Mouse (Mus musculus) retina, postnatal 1 day (tissue): Measurements from ENCODE around the gene Rsrc2.
"Not testable (repeated sequence)": the region's sequence is repeated elsewhere in the genome, so short reads cannot be mapped to it uniquely, and the experiment has no call there.

ENCODE experiments used
- DNase-seq: peaks from one replicate; pipeline ENCODE4 v3.0.0-alpha.2; 2012

The Rsrc2 gene

DNA sequence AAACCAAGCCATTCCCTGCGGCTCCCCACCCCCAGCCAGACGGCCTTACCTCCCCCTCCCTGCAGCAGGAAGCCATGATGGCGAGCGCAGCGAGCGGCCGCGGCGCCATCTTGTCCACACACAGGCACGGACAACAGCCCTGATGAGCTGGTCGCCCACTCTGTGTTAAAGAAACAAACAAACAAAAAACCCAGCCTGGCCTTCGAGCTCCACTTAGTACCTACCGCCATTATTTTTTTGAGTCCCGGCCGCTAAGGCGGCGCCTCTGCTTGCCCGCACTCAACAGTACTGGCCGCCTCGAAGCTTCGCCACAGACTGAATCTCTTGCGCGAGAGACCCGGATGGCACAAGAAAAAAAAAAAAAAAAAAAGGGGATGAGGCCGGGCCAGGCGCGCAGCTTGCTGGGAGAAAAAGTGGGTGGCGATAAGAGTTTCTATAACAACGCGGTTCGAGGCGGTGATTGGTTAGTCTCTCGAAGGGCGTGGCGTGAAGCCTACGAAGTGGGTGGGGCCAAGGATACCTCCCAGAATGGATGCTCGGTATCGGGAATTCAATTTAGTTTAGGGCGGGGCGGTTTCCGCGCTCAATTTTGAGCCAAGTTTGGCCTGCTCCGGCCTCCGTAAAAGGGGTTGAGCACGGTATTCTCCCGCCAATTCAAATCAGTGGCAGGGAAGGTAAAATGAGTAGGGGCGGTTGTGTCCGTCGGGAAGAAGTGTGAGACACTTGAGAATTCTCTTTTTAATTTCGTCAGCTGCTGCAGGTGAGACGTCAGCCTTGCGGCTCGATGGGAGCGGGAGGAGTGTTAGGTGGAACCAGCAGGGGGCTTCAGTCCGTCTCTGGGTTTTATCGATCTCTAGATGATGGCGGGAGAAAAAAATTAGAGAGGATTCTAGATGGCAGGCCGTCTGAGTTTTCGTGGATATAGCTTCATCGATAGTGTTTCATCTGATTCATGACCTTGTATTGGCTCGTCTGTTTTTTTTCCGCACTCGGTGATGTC is at the start of gene Rsrc2, which contains the start of gene Kntc1:
Rsrc2 (minus strand) TSS at position 350 of the 1,000 bp plus-strand sequence.
Kntc1 (plus strand) TSS at position 652 of the 1,000 bp plus-strand sequence.
- peak; percentile 100 for DNase-seq

DNA sequence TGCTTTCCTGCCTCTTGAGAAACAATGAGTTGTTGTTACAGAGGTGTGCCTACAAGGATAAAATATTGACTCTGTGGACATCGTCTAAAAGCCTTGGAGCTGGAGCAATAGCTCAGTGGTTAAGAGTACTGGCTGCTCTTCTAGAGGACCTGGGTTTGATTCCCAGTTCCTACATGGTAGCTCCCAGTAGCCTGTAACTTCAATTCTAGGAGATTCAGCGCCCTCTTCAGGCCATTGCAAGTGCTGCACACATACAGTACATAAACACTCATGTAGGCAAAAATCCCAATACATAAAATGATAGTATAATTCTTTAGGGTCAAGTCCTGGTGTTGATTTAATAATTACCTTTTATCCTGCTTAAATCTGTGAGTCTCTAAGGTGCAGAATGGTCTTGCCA is 43.9 kb upstream of the Rsrc2 start:
- DNase-seq, result no peak

- peak; percentile 2 for DNase-seq
These were observed 39.8 kb upstream of the Rsrc2 start for GRCm38 (mm10) chr5:123788976-123789375.

- no peak for DNase-seq
These were observed 32.6 kb upstream of the Rsrc2 start for GRCm38 (mm10) chr5:123781864-123782263.

- no peak for DNase-seq
These were observed 31.5 kb upstream of the Rsrc2 start for GRCm38 (mm10) chr5:123780716-123781115.

GRCm38 (mm10) chr5:123773441-123773840 is 24.2 kb upstream of the Rsrc2 start:
- no peak for DNase-seq

GRCm38 (mm10) chr5:123766455-123766854 is 17.2 kb upstream of the Rsrc2 start:
- not testable (repeated sequence) for DNase-seq

GRCm38 (mm10) chr5:123765506-123765905 is 16.3 kb upstream of the Rsrc2 start:
- no peak for DNase-seq

DNA sequence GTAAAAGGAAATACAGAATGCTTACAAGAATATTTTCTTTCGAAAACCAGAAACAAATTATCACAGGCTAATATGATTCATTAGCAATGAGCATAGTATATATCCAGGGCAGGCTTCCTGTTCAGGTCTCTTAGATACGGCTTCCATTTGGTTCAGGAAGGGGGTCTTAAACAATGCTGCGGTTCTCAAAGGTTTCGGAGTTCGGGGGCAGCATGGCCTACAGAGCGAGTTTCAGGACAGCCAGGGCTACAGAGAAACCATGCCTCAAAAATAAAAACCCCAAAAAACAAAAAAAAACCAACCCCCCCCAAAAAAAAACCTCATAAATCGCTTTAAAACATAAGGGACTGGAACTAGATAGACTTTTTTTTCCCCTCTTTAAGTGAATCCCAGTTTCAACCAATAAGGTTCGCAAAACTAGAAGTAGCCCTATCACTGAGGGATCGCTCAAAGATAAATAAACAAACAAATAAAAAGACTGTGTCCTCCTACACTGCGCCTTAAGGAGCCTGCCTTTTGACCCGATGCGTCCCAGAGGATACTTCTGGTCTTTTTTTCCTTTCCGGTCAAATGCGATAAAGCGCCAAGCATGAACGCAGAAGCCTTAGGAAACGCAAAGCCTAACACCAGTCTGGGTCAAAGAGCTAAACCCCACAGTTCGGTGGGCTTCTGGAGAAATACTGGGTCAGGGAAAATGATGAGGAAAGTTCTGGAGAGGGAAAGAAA is 712 bp downstream of the Rsrc2 start:
- peak; percentile 9 for DNase-seq

DNA sequence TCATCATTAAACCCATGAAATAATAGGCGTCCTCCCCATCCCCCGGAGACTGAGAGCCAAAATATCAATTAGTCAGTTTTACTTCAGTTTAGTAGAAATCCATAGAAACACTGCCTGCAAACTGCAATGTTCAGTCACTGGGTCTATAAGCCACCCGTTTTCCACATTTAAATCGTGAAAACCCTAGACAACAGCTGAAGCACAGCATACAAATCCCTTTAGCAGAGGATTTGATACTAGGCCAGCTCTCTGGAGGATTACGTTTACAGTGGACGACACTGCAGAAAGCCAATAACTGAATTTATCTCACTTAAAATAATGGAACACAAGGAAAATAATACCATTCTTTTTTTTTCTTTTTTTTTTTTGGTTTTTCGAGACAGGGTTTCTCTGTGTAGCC is 1.6 kb downstream of the Rsrc2 start:
- DNase-seq, result peak; percentile 36

GRCm38 (mm10) chr5:123746253-123746652 is 3.0 kb downstream of the Rsrc2 start:
- no peak for DNase-seq

- DNase-seq, result no peak
These were observed 4.9 kb downstream of the Rsrc2 start for GRCm38 (mm10) chr5:123744358-123744757.

- no peak for DNase-seq
These were observed 18.2 kb downstream of the Rsrc2 start for GRCm38 (mm10) chr5:123730981-123731380.

DNA sequence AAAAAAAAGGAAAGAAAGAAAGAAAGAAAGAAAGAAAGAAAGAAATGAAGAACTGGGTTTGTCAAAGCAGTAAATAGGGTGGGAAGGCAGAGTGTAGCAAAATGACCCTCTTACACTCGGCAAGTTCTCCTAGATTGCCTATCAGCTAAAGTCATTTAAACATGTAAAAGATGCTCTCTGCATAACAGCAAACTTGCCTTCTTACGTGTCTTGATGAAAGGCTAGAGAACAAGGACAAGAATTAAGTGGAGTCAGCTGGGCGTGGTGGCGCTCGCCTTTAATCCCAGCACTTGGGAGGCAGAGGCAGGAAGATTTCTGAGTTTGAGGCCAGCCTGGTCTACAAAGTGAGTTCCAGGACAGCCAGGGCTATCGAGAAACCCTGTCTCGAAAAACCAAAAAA is 25.4 kb downstream of the Rsrc2 start:
- not testable (repeated sequence) for DNase-seq

- peak; percentile 99 for DNase-seq
These were observed 28.6 kb downstream of the Rsrc2 start, which contains the start of gene Zcchc8 for GRCm38 (mm10) chr5:123720328-123721311. Gene Zcchc8, minus strand, starts transcription at chr5:123721100.

DNA sequence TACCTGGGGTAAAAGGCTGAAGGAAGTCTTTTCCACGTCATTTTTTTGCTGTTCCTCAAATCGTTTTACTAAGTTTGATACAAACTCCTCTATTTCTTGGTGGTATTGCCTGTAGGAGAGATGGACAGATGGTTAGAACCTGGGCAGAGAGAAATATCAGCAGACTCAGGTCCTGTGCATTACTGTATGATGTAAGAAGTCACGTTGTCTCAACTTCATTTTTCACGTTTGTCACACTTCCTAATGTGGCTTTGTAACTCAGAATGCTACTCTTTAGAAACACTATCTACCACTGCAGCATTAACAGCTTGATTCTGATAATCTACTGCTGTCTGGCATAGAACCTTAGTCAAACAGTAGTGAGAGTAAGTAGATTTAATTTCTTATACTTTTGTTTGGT is 34.6 kb downstream of the Rsrc2 start:
- no peak for DNase-seq

DNA sequence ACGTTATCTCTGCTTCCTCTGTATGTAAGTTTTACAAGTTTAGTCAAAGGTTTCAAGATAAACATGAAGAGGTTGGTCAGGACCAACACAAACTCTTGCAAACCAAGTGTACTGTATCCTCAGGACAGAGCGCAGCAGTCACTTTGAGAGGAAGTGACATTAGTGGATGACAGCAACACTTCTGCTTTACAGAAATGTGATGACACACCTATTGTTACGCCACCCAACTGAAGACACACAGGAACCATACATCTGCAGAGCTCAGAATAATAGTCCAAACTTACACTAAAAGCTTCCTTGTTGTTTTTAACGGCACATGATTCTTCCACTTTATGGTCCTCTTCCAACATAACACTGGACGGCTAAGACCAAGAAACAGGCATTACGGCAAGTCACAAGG is 35.4 kb downstream of the Rsrc2 start:
- no peak for DNase-seq

- no peak for DNase-seq
These were observed 39.6 kb downstream of the Rsrc2 start for GRCm38 (mm10) chr5:123709571-123709970.

DNA sequence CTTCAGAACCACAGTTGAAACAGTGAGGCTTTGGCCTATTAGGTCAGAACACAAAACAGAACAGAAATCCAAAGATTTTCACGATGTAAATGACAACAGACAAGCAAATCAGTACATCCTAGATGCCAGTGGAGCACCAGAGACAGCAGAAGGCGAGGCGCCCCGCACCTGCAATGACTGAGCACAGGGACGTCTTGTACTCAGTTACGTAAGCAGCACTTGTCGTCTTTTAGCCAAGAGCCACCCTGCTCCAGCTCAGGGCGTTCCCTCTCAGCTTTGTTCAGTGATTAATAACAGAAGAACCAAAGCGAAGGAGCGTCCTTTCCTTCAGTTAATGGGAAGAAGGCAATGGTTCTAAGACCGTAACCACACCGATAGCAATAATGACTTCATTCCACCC is 40.6 kb downstream of the Rsrc2 start:
- DNase-seq, result no peak

- DNase-seq, result no peak
These were observed 48.6 kb downstream of the Rsrc2 start for GRCm38 (mm10) chr5:123700625-123701024.

- peak; percentile 86 for DNase-seq
These were observed 50.0 kb downstream of the Rsrc2 start for GRCm38 (mm10) chr5:123699198-123699597.

GRCm38 (mm10) chr5:123696961-123697360 is 52.3 kb downstream of the Rsrc2 start:
- no peak for DNase-seq
